Mouse (Mus musculus): ENCODE results near the gene Gnb2.

Gene Gnb2

DNA sequence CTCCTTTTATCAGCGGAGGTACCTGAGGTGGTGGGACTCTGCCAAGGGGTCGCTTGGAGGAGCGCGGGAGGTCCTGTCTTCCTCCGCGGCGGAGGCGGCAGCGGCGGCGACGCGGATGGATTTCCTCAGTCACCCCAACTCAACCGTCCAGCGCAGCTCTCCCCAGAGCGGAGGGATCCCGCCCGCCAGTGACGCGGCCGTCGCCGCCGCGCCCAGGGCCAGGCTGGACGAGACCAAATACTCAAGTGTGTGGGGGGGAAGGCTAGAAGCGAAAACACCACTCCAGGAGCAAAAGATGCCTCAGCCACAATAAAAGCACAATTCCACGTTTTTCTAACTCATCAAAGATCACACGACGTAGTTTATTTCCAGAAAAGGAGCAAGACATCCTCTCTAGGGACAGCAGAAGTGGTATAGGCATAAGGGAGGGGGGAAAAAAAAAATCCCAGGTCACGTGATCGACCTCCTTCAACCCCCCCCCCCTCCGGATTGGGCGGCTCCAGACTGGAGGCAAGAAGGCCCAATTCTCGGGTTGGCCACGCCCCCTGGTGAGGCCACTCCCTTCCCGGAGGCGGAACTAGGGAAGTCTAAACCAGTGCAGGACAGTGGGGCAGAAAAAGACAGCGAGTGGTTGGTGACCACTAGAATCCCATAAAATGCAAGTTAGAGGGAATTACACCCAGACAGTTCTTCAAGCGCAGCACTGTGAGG, at the start of gene Gnb2, which contains the start of gene Epo:
Gene Gnb2, minus strand, starts transcription at position 394 of the 711 bp plus-strand sequence.
Gene Epo, minus strand, starts transcription at position 126 of the 711 bp plus-strand sequence.
- DNase-seq (ENCODE audit: low read depth): peak; percentile 91

DNA sequence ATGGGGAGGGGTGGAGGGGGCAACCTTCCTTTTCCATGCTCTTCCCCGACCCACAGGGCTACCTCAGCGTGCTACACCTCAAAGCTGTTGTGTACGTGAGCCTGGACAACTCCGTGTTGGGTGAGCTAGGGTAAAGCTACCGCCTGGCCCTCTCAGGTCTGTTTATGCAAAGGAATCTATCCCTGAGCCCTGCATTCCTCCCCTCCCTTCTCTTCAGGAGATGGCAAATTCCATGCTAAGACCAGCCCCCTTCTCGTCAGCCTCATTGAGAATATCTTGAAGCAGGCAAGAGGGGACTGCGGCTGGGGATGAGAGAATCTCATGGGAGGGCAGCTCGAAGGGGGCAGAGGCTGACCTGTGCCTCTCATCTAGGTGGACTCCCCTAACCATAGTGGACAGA, 49.4 kb upstream of the Gnb2 start:
- no peak for DNase-seq (ENCODE audit: low read depth)

DNA sequence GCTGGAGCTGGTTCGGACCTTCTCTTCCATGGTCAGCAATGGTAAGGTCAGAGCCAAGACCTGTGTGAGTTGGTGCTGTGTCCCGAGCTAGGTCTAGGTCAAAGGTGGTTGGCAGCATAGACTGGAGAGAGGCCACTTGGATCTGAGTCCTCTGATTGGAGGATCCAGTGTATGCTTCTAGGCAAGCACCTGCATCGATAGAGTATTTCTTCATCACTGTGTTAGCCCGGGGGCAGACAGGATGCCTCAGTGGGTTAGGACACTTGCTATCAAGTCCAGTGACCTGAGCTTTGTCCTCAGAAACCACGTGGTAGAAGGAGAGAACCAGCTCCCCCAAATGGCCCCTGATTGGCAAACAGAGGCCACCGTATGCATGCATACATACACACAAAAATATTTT, 46.9 kb upstream of the Gnb2 start:
- DNase-seq (ENCODE audit: low read depth): no peak

DNA sequence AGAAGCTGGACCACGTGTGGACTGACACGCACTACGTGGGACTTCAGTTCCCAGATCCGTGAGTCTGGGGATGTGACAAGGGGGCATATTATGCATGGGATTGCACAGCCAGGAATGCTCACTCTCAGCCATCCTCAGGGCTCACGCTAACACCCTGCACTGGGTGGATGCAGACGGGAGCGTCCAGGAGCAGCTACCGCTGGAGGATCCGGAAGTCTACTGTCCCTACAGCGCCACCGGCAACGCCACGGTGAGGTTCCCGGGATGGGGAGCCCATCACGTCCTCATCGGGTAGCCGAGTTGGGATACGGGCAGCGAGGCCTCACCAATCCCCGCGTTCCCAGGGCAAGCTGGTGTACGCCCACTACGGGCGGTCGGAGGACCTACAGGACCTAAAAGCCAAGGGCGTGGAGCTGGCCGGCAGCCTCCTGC, 41.2 kb upstream of the Gnb2 start:
- no peak for DNase-seq (ENCODE audit: low read depth)

DNA sequence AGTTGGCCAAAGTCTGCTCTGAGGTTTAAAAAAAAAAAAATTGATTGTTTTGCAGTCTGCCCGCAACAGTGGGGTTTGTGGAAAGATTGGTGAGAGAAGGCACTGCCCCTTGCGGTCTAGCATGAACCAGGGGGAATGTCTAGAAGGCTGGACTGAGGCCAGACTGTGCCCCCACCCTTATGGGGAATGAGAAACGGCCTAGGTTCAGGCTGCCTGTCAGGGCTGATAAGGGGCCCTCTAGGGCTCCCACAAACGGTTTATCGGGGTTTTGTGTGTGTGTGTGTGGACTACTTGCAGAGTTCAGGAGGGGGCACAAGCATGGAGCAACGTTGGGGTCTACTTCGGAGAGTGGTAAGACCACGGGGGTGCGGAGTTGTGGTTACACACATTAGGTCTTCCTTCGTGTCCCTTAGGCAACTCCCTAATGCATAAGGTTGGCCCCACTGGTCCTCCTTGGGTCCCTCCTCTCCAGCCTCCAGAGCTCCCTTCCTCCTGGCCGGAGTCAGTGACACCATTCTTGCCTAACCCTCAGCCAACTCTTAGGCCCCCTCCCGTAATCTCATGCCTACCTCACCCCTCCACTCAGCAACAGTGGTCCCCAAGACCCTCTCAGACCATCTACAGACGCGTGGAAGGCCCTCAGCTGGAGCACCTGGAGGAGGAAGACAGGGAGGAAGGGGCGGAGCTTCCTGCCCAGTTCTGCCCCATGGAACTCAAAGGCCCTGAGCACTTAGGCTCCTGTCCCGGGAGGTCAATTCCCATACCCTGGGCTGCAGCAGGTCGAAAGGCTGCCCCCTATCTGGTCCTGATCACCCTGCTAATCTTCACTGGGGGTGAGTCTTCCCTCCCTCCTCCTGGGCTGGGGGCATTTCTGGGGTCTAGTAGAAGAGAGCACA, 37.6 kb upstream of the Gnb2 start:
- DNase-seq (ENCODE audit: low read depth): no peak

DNA sequence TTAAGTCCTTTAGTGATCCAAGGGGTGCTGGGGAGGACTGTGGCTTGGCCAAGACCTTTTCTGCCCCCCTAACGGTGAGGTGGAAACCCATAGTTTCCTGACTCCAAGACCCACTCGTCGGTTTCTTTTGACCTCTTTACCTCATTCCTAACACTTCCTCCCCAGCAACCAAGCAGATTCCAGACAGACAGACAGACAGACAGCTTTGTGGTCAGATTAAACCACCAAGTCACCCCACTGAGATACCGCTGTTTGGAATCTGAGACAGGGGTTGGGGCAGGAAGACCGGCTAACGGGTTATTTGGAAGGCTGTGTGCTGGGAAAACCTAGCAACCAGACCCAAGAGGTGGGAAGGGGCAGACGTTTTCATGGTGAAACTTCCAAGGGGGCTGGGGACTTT, 36.9 kb upstream of the Gnb2 start:
- DNase-seq (ENCODE audit: low read depth): no peak

DNA sequence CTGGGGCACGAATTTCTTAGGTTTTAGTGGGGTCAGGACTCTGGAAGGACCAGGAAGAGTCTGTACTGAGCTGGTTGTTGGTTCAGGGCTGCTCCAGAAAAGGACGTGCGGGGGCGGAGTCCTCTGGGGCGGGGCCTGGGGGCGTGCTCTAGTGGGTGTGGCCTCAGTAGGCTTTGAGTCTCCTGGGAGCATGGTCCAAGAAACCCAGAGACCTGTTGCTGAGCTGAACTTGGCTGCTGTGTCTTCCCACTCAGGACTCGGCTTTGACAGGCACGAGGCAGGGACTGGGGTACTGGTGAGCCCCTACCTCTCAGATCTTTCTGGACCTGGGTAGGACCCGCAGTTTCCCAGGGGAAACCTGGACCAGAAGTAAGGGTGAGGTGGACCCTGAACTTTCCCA, 36.4 kb upstream of the Gnb2 start, which contains the start of gene Tfr2:
Gene Tfr2, plus strand, starts transcription at position 176 of the 400 bp plus-strand sequence.
- DNase-seq (ENCODE audit: low read depth): no peak

DNA sequence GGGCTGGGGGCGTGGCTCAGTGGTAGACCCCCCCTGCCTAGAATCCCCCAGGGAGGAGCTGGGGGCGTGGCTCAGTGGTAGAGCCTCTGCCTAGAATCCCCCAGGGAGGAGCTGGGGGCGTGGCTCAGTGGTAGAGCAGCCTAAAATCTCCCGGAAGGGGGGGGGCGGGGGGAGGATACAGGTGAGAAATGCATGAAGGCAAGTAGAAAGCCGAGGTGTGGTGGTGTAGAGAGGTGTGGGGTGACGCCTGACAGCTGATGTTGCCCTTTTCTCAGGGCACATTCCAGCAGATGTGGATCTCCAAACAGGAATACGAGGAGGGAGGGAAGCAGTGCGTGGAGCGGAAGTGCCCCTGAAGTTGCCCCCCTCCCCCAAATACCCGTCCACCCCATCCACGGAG, 35.7 kb upstream of the Gnb2 start:
- DNase-seq (ENCODE audit: low read depth): no peak

DNA sequence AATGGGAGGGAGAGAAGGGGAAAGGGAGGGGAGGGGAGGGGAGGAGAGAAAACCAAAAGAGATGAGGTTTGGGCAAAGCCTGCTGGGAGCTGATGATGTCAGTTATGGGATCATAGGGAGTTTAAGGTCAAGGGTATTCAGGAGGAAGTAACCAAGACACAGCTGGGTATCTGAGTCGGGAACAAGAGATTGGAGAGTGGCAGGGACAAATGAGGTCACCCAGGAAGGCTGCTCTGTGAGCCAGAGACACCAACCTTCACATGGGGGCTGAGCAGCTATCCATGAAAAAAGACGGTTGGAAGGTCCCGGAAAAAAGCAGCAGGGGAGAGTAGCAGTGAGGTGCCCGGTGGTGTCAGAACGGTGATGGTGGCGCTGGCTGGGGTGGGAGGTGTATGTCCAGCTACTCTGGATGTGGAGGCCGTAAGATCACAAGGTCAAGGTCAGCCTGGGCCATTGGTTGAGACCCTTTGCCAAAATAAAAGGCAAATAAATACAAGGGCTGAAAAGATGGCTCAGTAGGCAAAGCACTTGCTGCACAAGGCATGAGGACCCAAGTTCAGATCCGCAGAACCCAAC, 35.0 kb upstream of the Gnb2 start:
- DNase-seq (ENCODE audit: low read depth): no peak

DNA sequence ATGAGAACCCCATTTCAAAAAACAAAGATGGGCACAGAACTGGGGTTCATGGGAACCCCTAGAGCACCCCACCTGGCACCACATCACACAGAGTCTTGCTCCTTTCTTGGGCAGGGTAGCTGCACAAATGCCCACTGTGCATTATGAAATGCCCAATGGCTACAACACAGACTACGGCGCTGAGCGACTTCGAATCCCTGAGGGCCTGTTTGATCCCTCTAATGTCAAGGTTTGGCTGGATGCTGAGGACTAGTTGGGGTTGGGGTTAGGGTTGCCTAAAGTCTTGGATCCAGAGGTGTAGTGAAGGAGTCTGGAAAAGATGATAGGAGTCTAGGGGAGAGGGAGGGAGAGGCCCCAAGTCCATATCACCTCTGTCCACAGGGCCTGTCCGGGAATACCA, 33.1 kb upstream of the Gnb2 start:
- no peak for DNase-seq (ENCODE audit: low read depth)

DNA sequence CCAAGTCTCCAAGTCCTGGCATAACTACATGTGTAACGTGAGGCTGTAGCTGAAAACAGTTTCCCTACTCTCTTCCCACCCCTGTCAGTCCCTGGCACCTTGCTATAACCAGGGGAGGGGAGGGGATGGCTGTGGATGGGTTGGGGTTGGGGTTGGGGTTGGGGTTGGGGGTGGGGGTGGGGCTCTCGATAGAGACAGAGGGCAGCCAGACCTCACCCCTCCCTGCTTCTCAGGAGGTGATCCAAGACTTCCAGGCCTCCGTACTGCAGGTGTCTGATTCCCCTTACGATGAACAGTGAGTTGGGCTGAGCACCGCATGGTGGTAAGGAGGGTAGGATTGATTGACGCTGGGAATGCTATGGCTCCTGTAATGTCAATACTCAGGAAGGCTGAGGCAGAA, 32.4 kb upstream of the Gnb2 start:
- no peak for DNase-seq (ENCODE audit: low read depth)

DNA sequence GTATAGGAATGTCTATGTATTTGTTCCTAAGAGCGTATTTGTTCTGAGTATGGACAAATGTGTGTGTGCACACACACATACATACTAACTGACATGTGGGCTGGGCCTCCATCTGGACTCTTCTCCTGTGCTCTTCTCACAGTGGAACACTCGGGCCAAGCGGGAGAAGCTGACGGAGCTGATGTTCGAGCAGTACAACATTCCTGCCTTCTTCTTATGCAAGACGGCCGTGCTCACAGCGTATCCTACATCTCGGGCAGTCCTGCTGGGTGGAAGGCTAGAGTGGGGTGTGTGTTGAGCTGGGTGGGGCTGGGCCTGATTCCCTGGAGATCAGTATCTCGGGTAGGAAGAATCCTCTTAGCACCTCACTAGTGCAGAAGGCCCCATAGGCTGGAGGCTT, 29.7 kb upstream of the Gnb2 start:
- no peak for DNase-seq (ENCODE audit: low read depth)

DNA sequence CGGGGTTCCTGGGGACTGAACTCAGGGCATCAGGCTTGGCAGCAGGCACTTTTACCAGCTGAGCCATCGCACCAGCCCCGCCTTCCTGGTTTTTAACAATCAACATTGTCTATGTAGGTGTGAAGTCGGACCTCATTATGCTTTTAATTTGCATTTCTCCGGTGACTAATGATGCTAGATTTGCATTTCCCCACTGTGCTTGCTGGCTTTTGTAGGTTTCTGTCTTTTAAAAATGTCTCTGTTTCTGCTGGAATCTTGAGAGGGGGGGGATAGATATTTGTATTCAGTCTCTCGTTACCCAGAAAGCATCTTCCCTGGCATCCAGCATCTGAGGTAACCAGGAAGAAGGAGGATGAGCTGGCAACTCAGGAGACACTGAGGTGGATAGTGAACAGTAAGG, 28.2 kb upstream of the Gnb2 start:
- DNase-seq (ENCODE audit: low read depth): no peak

DNA sequence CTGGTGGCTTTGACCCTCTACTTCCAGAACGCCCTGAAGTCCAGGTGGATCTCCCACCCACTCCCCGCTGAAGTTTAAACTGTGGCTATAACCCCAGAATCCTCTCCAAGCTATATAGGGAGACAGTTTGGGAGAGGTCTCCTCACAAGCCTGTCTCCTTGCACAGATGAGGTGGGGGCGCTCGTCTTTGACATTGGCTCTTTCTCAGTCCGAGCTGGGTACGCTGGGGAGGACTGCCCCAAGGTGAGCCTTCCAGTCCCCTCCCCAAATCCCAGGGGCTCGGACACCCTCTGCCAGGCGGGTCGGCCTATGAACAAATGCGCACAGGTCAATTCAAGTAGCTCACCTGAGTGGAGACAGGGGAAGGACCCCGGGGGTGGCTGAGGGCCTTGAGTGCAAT, 20.6 kb upstream of the Gnb2 start:
- DNase-seq (ENCODE audit: low read depth): no peak

DNA sequence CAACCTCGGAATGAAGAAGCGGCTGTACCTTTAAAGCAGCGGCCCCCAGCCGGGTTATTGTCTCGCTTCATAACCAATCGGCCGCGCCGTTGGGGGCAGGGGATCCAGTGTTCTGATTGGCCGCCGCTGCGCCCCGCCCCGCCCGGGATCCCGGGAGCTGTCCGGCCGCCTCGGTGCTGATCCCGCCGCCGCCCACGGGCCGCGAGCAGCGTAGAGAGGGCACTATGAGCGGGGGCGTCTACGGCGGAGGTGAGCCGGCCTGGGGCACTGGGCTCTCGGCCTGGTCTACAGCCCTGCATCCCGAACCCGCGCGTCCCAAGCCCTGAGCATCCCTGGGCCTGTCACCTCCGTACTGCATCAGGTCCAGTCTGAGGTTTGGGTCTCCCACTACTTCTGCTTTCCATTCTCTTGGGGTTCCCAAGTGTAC, 20.1 kb upstream of the Gnb2 start, which contains the start of gene Actl6b:
Gene Actl6b, plus strand, starts transcription at position 107 of the 427 bp plus-strand sequence.
- no peak for DNase-seq (ENCODE audit: low read depth)

DNA sequence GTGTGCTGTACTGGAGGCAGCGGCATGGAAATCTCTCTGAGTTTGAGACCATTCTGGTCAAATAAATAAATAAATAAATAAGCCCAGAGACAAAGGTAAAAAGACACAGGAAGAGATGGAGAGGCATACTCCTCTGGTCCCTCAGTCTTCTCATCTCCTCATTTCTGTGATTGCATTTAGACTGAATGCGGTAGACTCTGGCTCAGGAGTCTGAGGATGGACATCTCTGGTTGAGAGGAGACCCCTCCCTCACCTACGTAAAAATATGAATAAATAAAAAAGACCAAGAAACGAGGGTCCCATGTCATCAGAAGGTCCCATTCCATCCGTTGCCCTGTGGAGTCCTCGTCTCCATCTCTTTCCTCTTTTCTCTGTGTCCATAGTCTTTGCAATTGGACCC, 19.7 kb upstream of the Gnb2 start:
- DNase-seq (ENCODE audit: low read depth): no peak

DNA sequence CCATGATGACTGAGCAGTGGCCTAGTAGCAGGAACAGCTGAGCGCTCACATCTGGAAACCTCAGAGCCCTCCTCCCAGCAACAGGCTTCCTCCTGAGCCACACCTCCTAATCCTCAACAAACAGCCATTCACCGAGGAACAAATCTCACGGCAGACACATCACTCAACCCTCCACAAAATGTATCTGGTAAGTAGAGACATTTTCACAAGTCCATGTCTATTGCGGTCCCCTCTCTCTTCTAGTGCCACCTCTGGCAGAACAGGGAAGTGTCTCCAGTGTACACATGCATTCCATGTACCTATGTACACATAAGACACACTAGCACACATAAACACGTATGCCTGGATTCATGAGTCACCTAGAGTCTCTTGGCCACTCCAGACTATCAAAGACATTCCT, 17.8 kb upstream of the Gnb2 start:
- DNase-seq (ENCODE audit: low read depth): no peak

DNA sequence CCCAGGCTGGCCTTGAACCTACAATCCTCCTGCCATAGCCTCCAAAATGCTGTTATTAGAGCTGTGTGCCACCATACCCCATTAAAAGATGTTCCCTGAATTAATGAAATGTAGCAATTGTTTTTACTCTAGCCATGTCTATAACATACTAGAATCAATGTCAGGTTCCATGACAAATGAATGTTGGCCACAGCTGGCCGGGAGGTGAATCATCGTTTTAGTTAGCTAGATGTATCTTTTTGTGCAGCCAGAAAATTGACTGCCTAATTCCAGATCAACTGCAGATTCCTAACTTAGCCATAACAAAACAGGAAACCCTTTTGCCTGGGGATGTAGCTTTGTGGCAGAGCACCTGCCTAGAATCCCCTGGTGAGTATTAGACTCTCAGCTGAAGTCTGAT, 16.5 kb upstream of the Gnb2 start:
- DNase-seq (ENCODE audit: low read depth): no peak

DNA sequence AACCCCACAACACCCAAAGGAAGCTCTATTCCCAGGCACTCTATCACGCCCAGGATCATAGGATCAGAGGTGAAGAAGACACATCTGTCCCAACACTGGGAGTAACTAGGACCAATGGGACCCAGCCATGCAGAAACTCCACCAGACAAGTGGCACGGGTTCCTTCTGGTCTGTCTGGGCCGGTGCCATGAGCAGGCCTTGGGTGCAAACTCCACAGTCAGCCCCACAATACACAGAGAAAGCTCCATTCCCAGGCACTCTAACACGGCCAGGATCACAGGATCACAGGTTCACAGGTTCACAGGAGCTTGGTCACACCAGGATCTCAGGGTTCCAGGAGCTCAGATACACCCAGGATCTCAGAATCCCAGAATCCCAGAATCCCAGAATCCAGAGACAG, 12.3 kb upstream of the Gnb2 start:
- DNase-seq (ENCODE audit: low read depth): no peak

DNA sequence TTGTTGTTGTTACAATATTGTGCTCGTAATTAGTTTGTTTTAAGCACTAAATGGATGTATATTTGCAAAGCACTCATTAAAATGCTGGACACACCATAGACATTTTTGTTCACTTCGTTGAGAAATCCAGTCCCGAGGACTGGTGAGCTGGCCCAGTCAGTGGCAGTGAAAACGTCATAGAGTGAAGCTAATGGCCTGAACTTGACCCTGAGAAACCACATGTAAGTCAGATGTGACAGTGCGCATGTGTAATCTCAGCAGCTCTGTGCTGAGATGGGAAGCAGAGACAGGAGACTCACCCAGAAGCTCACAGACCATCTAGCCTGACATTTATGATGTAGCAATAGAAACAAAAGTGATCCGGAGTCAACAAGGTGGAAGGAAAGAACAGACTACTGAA, 11.6 kb upstream of the Gnb2 start:
- no peak for DNase-seq (ENCODE audit: low read depth)

DNA sequence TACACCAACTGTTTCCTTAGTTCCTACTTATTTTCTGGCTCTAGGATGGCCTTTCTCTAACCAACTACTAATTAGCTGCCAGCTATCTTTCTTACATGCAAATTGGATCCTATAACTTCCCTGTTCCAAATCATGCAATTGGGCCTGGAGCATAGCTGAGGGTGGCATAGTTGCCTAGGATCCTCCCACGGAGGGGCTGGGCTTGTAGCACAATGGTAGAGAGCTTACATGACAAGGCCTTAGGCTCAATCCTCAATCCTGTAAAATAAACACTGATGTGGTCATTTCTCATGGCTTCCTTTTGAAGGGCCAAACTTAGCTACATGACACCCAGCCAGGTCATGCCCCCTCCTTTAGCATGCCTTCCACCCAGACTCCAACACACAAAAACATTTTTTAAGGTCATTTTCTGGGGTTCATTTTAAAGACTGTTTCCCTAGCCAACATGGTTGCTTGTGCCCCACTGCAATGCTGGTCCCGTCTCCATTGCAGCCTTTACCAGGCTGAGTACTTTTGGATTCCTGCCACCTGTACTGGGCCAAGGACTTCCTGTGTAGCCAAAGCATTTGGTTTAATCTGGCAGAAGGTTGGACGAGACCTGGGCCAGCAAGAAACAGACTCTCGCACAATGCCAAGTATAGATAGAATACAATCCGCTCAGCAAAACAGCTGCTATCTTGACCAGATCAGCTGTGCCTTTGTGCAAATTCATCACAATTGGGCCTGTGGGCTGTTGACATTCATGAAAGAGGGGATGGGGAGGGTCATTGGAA, 8.6 kb upstream of the Gnb2 start:
- DNase-seq (ENCODE audit: low read depth): peak; percentile 19

DNA sequence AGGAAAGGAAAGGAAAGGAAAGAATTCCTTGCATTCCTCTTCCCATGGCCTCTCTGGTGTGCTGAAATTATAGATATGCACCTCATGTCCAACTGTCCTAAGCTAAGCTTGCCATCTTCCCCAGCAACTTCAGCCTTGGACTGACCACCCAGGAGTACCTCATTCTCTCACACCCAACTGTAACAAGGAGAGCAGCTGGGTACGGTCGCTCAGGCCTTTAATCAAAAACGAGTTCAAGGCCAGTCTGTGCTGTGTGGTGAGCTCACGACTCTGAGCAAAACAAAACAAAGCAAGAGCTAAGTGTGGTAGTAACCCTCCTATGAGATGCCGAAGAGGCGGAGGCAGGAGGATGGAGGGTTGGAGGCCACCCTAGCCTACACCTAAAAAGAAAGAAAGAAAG, 7.7 kb upstream of the Gnb2 start:
- DNase-seq (ENCODE audit: low read depth): no peak
